Mouse (Mus musculus): ENCODE measurements around the gene Got2. TPM values are rescaled to one million over a fixed set of nuclear protein-coding genes. Genes with fewer than 3 reads are reported as not detected.

Gene Got2
- total RNA-seq (2021) (100 to 1,000 TPM; 131 to 140 TPM), polyA plus RNA-seq (2012; rRNA removed) (105 and 111 TPM in 2 replicates)
- long read RNA-seq, transcript Got2-201 (10 exons, 2,530 nt), result major isoform, 83 of 184 reads
- long read RNA-seq, partial matches to known transcripts, result 17 of 184 reads
- long read RNA-seq, other reads (novel, unspliced or antisense), result 84 of 184 reads

- peak; percentile 94 for DNase-seq
Observed at GRCm38 (mm10) chr8:95888285-95889136, at the start of gene Got2. TSS of gene Got2 (minus strand) at chr8:95888547.

GRCm38 (mm10) chr8:95932841-95933240 lies 44.5 kb upstream of the Got2 start:
- DNase-seq, result no peak

GRCm38 (mm10) chr8:95929821-95930220 lies 41.5 kb upstream of the Got2 start:
- no peak for DNase-seq

GRCm38 (mm10) chr8:95916106-95916505 lies 27.8 kb upstream of the Got2 start:
- DNase-seq, result peak; percentile 44

DNA sequence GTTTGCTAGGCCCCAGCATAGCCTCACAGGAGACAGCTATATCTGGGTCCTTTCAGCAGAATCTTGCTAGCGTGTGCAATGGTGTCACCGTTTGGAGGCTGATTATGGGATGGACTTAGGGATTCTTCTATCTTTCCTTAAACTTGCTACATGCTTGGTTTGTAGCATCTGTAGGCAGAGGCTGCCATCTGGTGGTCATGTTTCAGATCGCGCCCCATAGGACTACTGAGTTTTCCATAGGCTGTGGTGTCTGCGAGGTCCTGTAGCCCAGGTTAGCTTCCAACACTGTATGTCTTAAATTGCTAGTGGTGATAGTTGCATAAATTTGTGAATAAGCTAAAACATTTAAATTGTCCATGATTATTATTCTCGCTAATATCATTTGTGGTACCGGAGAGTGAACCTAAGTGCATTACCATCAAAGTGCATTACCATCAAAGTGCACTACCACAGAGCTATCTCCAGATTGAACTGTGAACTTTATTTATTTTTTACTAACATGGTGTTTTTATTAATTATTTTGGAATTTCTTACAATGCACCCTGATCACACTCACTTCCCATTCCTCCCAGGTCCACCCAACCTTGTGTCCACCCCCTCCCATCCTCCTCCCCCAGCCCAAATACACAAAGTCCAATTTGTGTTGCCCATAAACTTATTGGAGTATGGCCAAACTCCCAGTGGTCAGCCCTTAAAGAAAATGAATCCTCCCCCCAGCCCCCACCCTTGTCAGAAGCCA lies 26.7 kb upstream of the Got2 start:
- peak; percentile 69 for DNase-seq

GRCm38 (mm10) chr8:95911240-95911639 lies 22.9 kb upstream of the Got2 start:
- DNase-seq, result no peak

DNA sequence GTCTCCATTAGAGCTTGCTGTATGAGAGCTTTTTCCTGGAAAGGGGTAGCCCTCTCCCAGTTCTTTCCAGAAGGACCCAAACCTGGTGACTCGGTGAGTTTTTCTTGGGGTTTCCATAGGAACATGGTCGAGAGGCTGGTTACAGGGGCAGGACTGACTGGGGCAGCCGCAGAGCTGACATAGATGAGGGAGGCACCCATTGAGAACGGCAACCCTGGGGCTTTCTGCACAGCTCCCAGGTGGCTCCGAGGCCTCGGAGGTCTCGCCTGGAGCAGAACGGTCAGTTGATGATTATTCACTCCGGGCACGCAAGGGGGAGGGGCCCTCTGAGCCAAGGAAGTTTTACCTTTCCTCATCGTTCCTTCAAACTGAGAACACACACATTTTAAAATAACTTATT lies 19.5 kb upstream of the Got2 start:
- DNase-seq, result no peak

DNA sequence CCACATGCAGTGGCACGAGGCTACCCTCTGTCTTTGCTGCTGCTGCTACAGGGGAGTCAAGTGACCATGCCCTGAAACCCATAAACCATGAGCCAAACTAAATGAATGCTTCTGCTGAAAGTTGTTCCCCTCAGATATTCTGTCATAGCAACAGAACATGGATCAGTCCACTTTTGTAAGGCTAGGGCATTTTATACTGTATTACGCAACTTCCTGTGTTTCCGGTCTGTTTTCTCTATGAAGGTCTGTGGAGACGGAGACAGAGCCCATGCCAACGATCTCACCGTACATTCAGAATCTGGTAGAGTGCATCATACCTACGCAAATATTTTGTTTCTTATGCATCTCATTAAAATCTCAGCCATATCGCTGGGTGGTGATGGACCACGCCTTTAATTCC lies 18.4 kb upstream of the Got2 start:
- DNase-seq, result no peak

GRCm38 (mm10) chr8:95901864-95902263 lies 13.5 kb upstream of the Got2 start:
- no peak for DNase-seq

GRCm38 (mm10) chr8:95893701-95894100 lies 5.4 kb upstream of the Got2 start:
- DNase-seq, result no peak

GRCm38 (mm10) chr8:95887578-95888284 lies 616 bp downstream of the Got2 start:
- peak; percentile 90 for DNase-seq

DNA sequence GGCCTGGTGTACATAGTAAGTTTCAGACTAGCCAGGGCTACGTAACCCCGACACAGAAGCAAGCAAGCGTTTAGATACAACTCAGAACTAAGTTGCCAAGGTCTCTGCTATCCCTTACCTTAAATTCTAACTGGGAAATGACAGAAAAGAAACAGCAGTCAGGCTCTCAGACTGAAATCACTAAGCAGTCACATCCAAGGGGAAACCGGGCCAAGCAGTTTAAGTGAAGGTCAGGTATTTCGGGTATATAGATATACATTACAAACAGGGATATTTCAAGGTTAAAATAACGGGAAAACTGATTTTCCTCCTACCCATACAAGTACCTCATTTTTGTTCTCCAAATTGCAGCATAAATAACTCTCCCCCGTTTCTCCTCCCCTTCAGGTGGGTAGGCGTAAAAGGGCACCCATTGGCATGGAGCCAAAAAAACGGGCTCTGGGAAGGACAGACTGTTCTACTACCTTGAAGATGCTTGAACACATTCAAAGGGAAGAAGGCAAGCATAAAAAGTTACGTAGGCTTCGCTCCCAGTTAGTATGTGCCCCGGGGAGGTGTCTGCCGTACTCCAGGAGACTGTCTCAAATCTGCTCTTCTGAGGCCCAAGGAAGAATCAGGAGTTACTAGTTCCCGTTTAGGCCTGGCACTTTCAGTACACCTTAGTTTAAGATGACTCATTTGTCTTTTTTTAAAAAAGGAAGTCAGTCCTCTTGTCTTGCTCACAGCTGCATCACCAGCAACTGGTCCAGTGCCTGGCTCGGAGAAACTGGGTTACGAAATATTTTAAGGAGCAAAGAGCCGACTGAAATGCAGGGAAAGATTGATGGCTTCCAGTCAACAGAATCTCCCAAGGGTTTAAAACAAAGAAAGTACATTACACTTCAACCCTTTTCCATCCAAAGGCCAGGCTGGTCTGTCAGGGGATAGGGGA lies 1.4 kb downstream of the Got2 start:
- DNase-seq, result peak; percentile 77

DNA sequence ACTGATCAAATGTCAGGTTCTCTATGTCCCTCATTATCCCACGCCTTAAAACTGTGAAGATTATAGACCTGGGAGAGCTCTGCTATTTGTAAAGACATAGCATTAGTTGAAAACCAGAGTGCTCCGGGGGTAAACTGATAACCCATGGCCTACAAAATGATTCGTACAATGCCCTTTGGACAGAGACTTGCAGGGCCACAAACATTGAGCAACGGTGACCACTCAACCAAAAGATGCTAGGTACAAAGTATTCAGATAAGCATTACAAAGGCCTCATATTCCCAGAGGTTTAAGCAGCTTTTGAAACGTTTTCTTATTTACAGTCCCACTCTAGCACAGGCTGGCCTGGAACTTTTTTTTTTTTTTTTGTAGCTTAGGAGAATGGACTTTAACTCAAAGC lies 2.4 kb downstream of the Got2 start:
- no peak for DNase-seq

GRCm38 (mm10) chr8:95885271-95885841 lies 3.0 kb downstream of the Got2 start:
- no peak for DNase-seq

GRCm38 (mm10) chr8:95884491-95884890 lies 3.9 kb downstream of the Got2 start:
- DNase-seq, result no peak

- DNase-seq, result no peak
Observed at GRCm38 (mm10) chr8:95882191-95882590, 6.2 kb downstream of the Got2 start.

DNA sequence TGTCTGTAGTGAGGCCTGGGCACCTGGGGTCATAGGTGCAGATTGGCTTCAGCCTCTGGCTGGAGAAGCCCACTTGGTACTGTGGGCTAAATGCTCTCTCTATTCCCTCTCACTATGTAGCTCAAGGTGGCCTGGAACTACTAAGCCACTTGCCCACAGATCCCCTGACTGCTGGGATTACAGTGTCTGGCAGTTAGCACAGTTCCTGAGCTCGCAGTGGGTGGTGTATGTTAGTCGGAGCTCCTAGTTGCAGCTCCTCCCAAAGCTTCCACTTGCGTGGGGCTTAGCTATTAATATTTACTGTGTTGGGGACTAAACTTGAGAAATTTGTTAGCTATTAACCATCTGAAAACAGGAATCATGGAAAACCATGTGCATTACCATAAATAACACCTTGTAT lies 6.8 kb downstream of the Got2 start:
- DNase-seq, result no peak

GRCm38 (mm10) chr8:95879823-95880222 lies 8.5 kb downstream of the Got2 start:
- no peak for DNase-seq

GRCm38 (mm10) chr8:95878176-95878962 lies 10.0 kb downstream of the Got2 start:
- peak; percentile 70 for DNase-seq

GRCm38 (mm10) chr8:95875270-95875669 lies 13.1 kb downstream of the Got2 start:
- no peak for DNase-seq

All from adrenal gland, adult 2 months (tissue).